Mouse (Mus musculus) testis, adult 2 months (tissue): ENCODE data around the gene Ipo5.

ENCODE experiments used
- CTCF ChIP-seq: fragments of 200-500 bp; IDR thresholded peaks from 2 replicates; pipeline ENCODE4 v1.5.1; 2012; ENCODE audit warnings: low read depth, mild to moderate bottlenecking, inconsistent platforms, low read length, moderate library complexity; ENCODE audit not compliant: control insufficient read depth, insufficient read depth, insufficient replicate concordance
- POLR2A ChIP-seq: fragments of 200-500 bp; IDR thresholded peaks from 2 replicates; pipeline ENCODE4 v1.6.1; 2012; ENCODE audit warnings: low read depth, mild to moderate bottlenecking, inconsistent platforms, low read length, moderate library complexity; ENCODE audit not compliant: control insufficient read depth

GRCm38 (mm10) chr14:120868494-120868893 is 42.5 kb upstream of the Ipo5 start:
- TF ChIP-seq CTCF (no peak), POLR2A (no peak)
